ENCODE assay signal across 8 mouse cellular contexts in genomic region chr3:68542944-68543501, GRCm38 (mm10).
DNase-seq lines count a peak whose midpoint lies in the region; ATAC-seq and TF ChIP-seq lines count a peak whose summit lies in the region.

No protein-coding gene starts in this region.

- peaks cover 12% of the 10 kb centered on the region for H3K4me1 ChIP-seq in hindbrain, embryonic 15.5 days (replicated peaks)
- H3K4me1 ChIP-seq in lung, postnatal 0 days (ENCODE audit: insufficient read depth, low read depth, low read length) = no peaks in the 10 kb centered on the region

- peak overlapping the region; percentile 45 for H3K4me2 ChIP-seq in hindbrain, embryonic 15.5 days
- peak overlapping the region; percentile 53 for H3K4me2 ChIP-seq in lung, postnatal 0 days (replicated peaks; ENCODE audit: low read depth, low read length)

- peak; percentile 77 for TF ChIP-seq CTCF in lung, postnatal 0 days (IDR thresholded peaks at IDR 0.05)

- peak; percentile 78 for ATAC-seq in hindbrain, embryonic 15.5 days (ENCODE audit: low FRiP score, low read depth)
- ATAC-seq in lung, postnatal 0 days = peak; percentile 87

- no peaks in the 10 kb centered on the region for H3K9me3 ChIP-seq in hindbrain, embryonic 15.5 days
- no peaks in the 10 kb centered on the region for H3K9me3 ChIP-seq in lung, postnatal 0 days (ENCODE audit: low read length)

- no peaks in the 10 kb centered on the region for H3K36me3 ChIP-seq in hindbrain, embryonic 15.5 days
- H3K36me3 ChIP-seq in lung, postnatal 0 days (ENCODE audit: insufficient read depth, low read length) = no peaks in the 10 kb centered on the region

- peak; percentile 58 to 89 for DNase-seq in adrenal gland, adult (ENCODE audit: inconsistent age in 2 of 2, low spot score in 1 of 2)
- peak; percentile 70 to 73 for DNase-seq in cerebellum, postnatal 36 days
- peak; percentile 70 to 78 for DNase-seq in frontal cortex, postnatal 36 days (ENCODE audit: low spot score in 2 of 2)
- DNase-seq in layer of hippocampus, postnatal 25 days (ENCODE audit: extremely low spot score in 1 of 2, low spot score in 1 of 2) = peak; percentile 51 to 54
- peak; percentile 91 for DNase-seq in lung, postnatal 0 days (ENCODE audit: low spot score)
- peak; percentile 30 for DNase-seq in retina, postnatal 7 days (ENCODE audit: low read depth, low spot score)
- no peak for DNase-seq in natural killer cell, adult 2 months (ENCODE audit: low spot score in 2 of 2)

- no peak overlapping the region for H3K27ac ChIP-seq in hindbrain, embryonic 15.5 days (replicated peaks)
- no peak overlapping the region for H3K27ac ChIP-seq in lung, postnatal 0 days (ENCODE audit: low read length)

- no peaks in the 10 kb centered on the region for H3K27me3 ChIP-seq in hindbrain, embryonic 15.5 days
- H3K27me3 ChIP-seq in lung, postnatal 0 days (replicated peaks; ENCODE audit: insufficient read depth, low read length) = no peaks in the 10 kb centered on the region

- H3K9ac ChIP-seq in hindbrain, embryonic 15.5 days = no peak overlapping the region
- no peak overlapping the region for H3K9ac ChIP-seq in lung, postnatal 0 days (replicated peaks; ENCODE audit: low read depth)

- WGBS in hindbrain, embryonic 15.5 days = 4% methylated on average over 7 of the region's 7 CpGs
- WGBS in lung, postnatal 0 days = 3% methylated on average over 7 of the region's 7 CpGs

- 0 out of 2 replicates have a peak, but pooled peaks have one; percentile 32 for TF ChIP-seq EP300 in lung, postnatal 0 days (IDR thresholded peaks at IDR 0.05)

- peak overlapping the region; percentile 20 for H3K4me3 ChIP-seq in hindbrain, embryonic 15.5 days
- H3K4me3 ChIP-seq in lung, postnatal 0 days (ENCODE audit: low read depth, low read length) = peak overlapping the region; percentile 33; the same call in 1 of the 2 replicates

Comparison
In these comparisons a context has a peak if more than half of its experiments do, and no peak if none do; other contexts are left out.
1. DNase-seq: peak in adrenal gland, adult (2 of 2), cerebellum, postnatal 36 days (2 of 2), frontal cortex, postnatal 36 days (2 of 2), layer of hippocampus, postnatal 25 days (2 of 2), lung, postnatal 0 days (single experiment) and retina, postnatal 7 days (single experiment); none in natural killer cell, adult 2 months (0 of 2).